Mouse (Mus musculus) cortical plate, adult 2 months (tissue): ENCODE data around the gene Lamb3. TPM values are rescaled to one million over a fixed set of nuclear protein-coding genes. Genes with fewer than 3 reads are reported as not detected.

Source experiments
- H3K27ac ChIP-seq: fragments of 200-500 bp; 2 replicates; pipeline ENCODE4 v1.5.1; 2012; ENCODE audit warnings: low read length, control low read depth, inconsistent platforms; ENCODE audit not compliant: insufficient read depth
- H3K4me1 ChIP-seq: fragments of 200-500 bp; 2 replicates; pipeline ENCODE4 v1.6.1; 2011; ENCODE audit warnings: low read length; ENCODE audit not compliant: control insufficient read depth, insufficient read depth
- H3K4me3 ChIP-seq: fragments of 200-500 bp; 2 replicates; pipeline ENCODE4 v1.5.1; 2011; ENCODE audit warnings: mild to moderate bottlenecking, low read length, control low read depth; ENCODE audit not compliant: insufficient read depth
- CTCF ChIP-seq: fragments of 200-500 bp; IDR thresholded peaks from 2 replicates; pipeline ENCODE4 v1.5.1; 2011; ENCODE audit warnings: mild to moderate bottlenecking, control low read depth, low read length; ENCODE audit not compliant: insufficient read depth; ENCODE audit errors: extremely low read depth
- POLR2A ChIP-seq: fragments of 200-500 bp; IDR thresholded peaks from 2 replicates; pipeline ENCODE4 v1.6.1; 2011; ENCODE audit warnings: mild to moderate bottlenecking, low read length, control low read depth; ENCODE audit not compliant: insufficient read depth; ENCODE audit errors: extremely low read depth
- polyA plus RNA-seq: library from polyadenylated mRNA; depleted of rRNA; stranded (reverse); fragments of >200 nt; gene quantifications from 2 replicates; pipeline ENCODE4 v1.2.3, GENCODE M21; 2012

The Lamb3 gene
- polyA plus RNA-seq, 1 experiment, result 0.79 TPM

DNA sequence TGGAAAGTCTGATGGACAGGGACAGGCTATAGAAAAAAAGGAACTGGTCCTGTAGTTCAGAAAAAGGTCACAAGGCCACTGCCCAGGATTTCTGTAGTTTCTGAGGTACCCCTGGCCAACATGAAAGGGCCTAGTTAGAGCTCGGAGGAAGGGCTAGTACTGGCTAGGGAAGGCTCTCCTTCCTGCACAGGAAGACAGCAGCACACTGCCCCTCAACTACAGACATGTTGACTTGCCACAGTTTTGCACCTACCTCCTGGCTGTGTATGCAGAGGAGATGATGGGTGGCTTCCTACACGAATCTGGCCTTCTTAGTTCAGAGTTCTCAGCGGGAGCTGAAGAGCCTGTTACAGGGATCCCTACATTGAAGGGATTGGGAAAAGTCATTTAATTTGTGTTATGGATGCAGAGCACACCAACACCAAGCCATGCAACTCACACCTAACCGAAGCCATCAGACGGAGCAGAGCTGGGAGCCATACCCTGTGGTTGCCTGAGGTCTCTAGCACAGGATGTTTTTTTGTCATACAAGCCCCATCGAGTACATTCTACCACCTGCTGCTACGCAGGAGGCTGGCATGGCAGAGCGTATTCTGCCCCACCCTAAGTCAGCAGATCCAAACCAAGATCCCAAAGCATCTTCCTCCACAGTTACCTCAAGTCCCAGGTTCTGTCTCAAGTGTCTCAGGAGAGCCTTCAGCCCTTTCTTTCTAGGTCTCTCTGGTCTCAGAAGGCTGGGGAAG, 6.7 kb upstream of the Lamb3 start:
- no peaks in the 10 kb centered on the region for H3K4me1 ChIP-seq
- H3K27ac ChIP-seq, result no peak overlapping the region
- no peak overlapping the region for H3K4me3 ChIP-seq
- TF ChIP-seq POLR2A (no peak), CTCF (no peak)

- H3K27ac ChIP-seq, result no peak within 1 kb of the TSS
- no peak for TF ChIP-seq POLR2A
- no peak for TF ChIP-seq CTCF
Measured at GRCm38 (mm10) chr1:193201383-193201778, 6.1 kb upstream of the Lamb3 start, which contains the start of gene Traf3ip3. Gene Traf3ip3 (minus strand): TSS chr1:193201703.

DNA sequence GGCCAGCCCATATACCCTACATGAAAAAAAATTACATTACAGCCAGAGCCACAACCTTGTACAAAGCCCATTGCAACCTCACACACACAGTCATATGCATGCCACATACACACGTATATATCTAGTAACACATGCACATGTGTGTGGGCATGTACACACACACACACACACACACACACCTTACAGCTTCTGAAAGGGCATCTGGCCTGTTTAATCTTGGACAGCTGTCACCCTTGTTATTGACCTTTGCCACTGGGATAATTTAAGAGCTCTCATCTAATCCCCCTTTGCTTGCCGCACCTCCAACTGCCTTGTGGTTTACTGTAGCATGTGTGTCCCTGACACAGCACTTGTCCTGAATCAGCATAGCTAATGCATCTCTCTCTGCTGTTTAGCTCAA, 3.7 kb upstream of the Lamb3 start:
- Histone ChIP-seq H3K4me3 (no peak overlapping the region), H3K27ac (no peak overlapping the region), H3K4me1 (no peaks in the 10 kb centered on the region)
- no peak for TF ChIP-seq CTCF
- TF ChIP-seq POLR2A, result no peak

More at GRCm38 (mm10) chr1:193201383-193201778, 6.1 kb upstream of the Lamb3 start, which contains the start of gene Traf3ip3:
- Histone ChIP-seq H3K4me3 (no peak within 1 kb of the TSS), H3K4me1 (no peaks in the 10 kb centered on the region)

- no peak overlapping the region for H3K4me3 ChIP-seq
- no peak for TF ChIP-seq POLR2A
- no peak for TF ChIP-seq CTCF
Measured at GRCm38 (mm10) chr1:193205431-193205830, 2.1 kb upstream of the Lamb3 start.

GRCm38 (mm10) chr1:193208178-193208577, 679 bp downstream of the Lamb3 start:
- Histone ChIP-seq H3K4me3 (no peak overlapping the region), H3K27ac (no peak overlapping the region), H3K4me1 (no peaks in the 10 kb centered on the region)
- TF ChIP-seq CTCF (peak; percentile 98), POLR2A (no peak)

More at GRCm38 (mm10) chr1:193205431-193205830, 2.1 kb upstream of the Lamb3 start:
- no peaks in the 10 kb centered on the region for H3K4me1 ChIP-seq
- no peak overlapping the region for H3K27ac ChIP-seq

DNA sequence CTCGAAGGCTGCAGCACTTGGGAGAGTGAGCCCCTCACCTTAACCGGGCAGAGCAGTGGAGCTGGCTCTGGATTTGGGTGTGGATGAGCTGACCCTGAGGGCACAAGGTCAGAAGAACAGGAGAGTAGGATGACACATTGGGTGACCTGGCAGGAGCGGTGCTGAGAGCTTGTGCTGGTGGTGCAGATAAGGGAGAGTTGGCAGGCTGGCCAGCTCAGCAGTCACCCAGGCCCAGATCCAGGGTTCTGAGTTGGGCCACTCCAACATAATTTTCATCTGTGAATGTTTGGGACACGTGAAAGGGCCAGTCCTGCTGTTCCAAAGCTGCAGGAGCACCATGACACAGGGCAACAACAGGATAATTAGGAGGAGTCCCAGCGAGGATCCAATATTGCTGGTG, 3.9 kb downstream of the Lamb3 start:
- no peak for TF ChIP-seq CTCF
- no peak for TF ChIP-seq POLR2A
- H3K4me3 ChIP-seq, result no peak overlapping the region
- H3K4me1 ChIP-seq, result no peaks in the 10 kb centered on the region
- no peak overlapping the region for H3K27ac ChIP-seq

GRCm38 (mm10) chr1:193214053-193214452, 6.6 kb downstream of the Lamb3 start:
- no peak overlapping the region for H3K4me3 ChIP-seq
- TF ChIP-seq POLR2A (no peak), CTCF (no peak)

GRCm38 (mm10) chr1:193216000-193216399, 8.5 kb downstream of the Lamb3 start:
- Histone ChIP-seq H3K4me1 (no peaks in the 10 kb centered on the region), H3K4me3 (no peak overlapping the region), H3K27ac (no peak overlapping the region)
- TF ChIP-seq POLR2A, result no peak
- no peak for TF ChIP-seq CTCF

More at GRCm38 (mm10) chr1:193214053-193214452, 6.6 kb downstream of the Lamb3 start:
- H3K27ac ChIP-seq, result no peak overlapping the region
- H3K4me1 ChIP-seq, result no peaks in the 10 kb centered on the region

- Histone ChIP-seq H3K4me1 (no peaks in the 10 kb centered on the region; the same call in 1 of the 2 replicates), H3K4me3 (no peak overlapping the region), H3K27ac (no peak overlapping the region)
- TF ChIP-seq CTCF (no peak), POLR2A (no peak)
Measured at GRCm38 (mm10) chr1:193220408-193220807, 12.9 kb downstream of the Lamb3 start.

DNA sequence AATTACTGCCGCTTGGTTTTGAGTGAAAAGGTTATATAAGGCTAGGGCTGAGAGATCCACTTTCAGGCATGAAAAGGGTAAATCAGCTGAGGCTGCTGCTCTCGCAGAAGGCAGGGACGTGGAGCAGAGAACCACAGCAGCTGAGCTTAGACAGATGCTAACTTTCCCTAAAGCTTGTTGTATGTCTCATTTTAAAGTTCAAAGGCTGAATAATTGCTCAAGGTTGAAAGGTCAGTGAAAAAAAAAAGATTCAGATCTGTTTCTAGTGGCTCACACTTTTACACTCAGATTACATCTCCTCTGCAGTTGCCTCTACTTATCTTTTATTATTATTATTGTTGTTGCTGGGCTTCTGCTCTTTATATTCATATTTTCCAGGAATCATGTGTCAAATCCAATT, 18.0 kb downstream of the Lamb3 start:
- H3K4me3 ChIP-seq, result no peak overlapping the region
- no peak overlapping the region for H3K27ac ChIP-seq
- peaks cover 5% of the 10 kb centered on the region for H3K4me1 ChIP-seq
- no peak for TF ChIP-seq POLR2A
- TF ChIP-seq CTCF, result no peak

- TF ChIP-seq POLR2A (no peak), CTCF (no peak)
- no peak overlapping the region for H3K27ac ChIP-seq
- H3K4me3 ChIP-seq, result no peak overlapping the region
- peaks cover 5% of the 10 kb centered on the region for H3K4me1 ChIP-seq
Measured at GRCm38 (mm10) chr1:193226114-193226513, 18.6 kb downstream of the Lamb3 start.
